23 mouse cellular contexts compared by ENCODE assay signal in the genomic region with DNA sequence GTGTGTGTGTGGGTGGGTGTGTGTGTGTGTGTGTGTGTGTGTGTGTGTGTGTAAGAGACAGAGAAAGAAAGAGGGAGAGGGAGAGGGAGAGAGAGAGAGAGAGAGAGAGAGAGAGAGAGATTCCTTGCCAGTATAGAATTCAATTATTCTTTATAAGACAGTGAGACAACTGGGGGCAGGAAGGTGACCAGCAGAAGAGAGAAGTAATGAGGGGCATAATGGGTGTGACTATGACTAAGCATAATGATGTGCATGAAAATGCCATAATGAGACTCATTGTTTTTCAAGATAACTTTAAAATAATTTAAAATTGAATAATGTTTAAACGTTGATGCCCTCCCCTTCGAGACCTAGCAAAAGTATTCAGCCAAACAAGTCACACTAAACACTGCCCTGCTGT.
DNase-seq lines count a peak whose midpoint lies in the region; ATAC-seq and TF ChIP-seq lines count a peak whose summit lies in the region.
"Had no signal": no experiment of that assay in that cellular context is flagged by ENCODE, and none has a peak within 500 bp of the region (broad histone marks: within the 10 kb centered on the region; RNA-seq: fewer than 3 reads in every experiment).

No protein-coding gene starts in this region.

- peak overlapping the region; percentile 34; the same call in 1 of the 2 replicates for H3K9ac ChIP-seq in liver, postnatal 0 days (replicated peaks)
- H3K9ac ChIP-seq in heart, embryonic 12.5 days = no peak overlapping the region
- H3K9ac ChIP-seq in heart, adult 2 months (ENCODE audit: low read depth, low read length) = no peak overlapping the region
- H3K9ac ChIP-seq: embryonic facial prominence, embryonic 12.5 days; forebrain, embryonic 15.5 days; hindbrain, embryonic 12.5 days; lung, embryonic 15.5 days; midbrain, embryonic 12.5 days had no signal

- ATAC-seq in erythroblast, adult 5-6 weeks (replicated peaks; ENCODE audit: low FRiP score, poor library complexity, severe bottlenecking) = no peak
- peak; percentile 62; the same call in 1 of the 2 replicates for ATAC-seq in granulocyte monocyte progenitor cell, adult 5-6 weeks (replicated peaks; ENCODE audit: poor library complexity, severe bottlenecking)
- peak; percentile 44 for ATAC-seq in liver, postnatal 0 days
- no peak for ATAC-seq in heart, embryonic 12.5 days (ENCODE audit: insufficient number of reproducible peaks, low FRiP score)
- ATAC-seq: forebrain, embryonic 15.5 days; intestine, postnatal 0 days had no signal

- intact Hi-C loops in heart, adult 2 months (cut with DNase I) = no loop called here

- H3K79me2 ChIP-seq in heart, adult 2 months (replicated peaks; ENCODE audit: control insufficient read depth, insufficient read depth, low read length) = no peaks in the 10 kb centered on the region

- no peaks in the 10 kb centered on the region for H3K27me3 ChIP-seq in erythroblast, embryonic 14.5 days (ENCODE audit: control insufficient read depth)
- H3K27me3 ChIP-seq in liver, postnatal 0 days (ENCODE audit: insufficient read depth, low read length) = no peaks in the 10 kb centered on the region
- H3K27me3 ChIP-seq in heart, embryonic 12.5 days (replicated peaks) = no peaks in the 10 kb centered on the region
- H3K27me3 ChIP-seq in heart, adult 2 months (ENCODE audit: control insufficient read depth, insufficient read depth, low read length) = no peaks in the 10 kb centered on the region
- H3K27me3 ChIP-seq: embryonic facial prominence, embryonic 12.5 days; forebrain, embryonic 15.5 days; hindbrain, embryonic 12.5 days; lung, embryonic 15.5 days; midbrain, embryonic 12.5 days had no signal

- DNase-seq in liver, postnatal 0 days = no peak
- no peak for DNase-seq in embryo, embryonic 10.5 days (ENCODE audit: low spot score)
- no peak for DNase-seq in thymus, postnatal 10 days (ENCODE audit: low spot score in 2 of 2)
- DNase-seq in heart, adult 2 months = no peak
- DNase-seq: cerebellum, adult 8-10 months; gastrocnemius, postnatal 10 days; heart, adult 18-20 months; kidney, postnatal 25 days; lung, postnatal 36 days; right cerebral cortex, postnatal 14 days; thymus, adult 2 months had no signal

- TF ChIP-seq EP300 in liver, postnatal 0 days (IDR thresholded peaks at IDR 0.05; ENCODE audit: low read depth) = no peak
- TF ChIP-seq EP300 in heart, adult 2 months (IDR thresholded peaks at IDR 0.05; ENCODE audit: insufficient read depth, low read depth, low read length) = no peak

- H3K36me3 ChIP-seq in erythroblast, embryonic 14.5 days (ENCODE audit: control insufficient read depth) = peaks cover 82% of the 10 kb centered on the region
- peaks cover 49% of the 10 kb centered on the region for H3K36me3 ChIP-seq in liver, postnatal 0 days (replicated peaks; ENCODE audit: insufficient read depth, low read length)
- H3K36me3 ChIP-seq in heart, embryonic 12.5 days = peaks cover 41% of the 10 kb centered on the region
- H3K36me3 ChIP-seq in heart, adult 2 months (ENCODE audit: control insufficient read depth, insufficient read depth, low read length) = no peaks in the 10 kb centered on the region
- H3K36me3 ChIP-seq: embryonic facial prominence, embryonic 12.5 days; forebrain, embryonic 15.5 days; hindbrain, embryonic 12.5 days; lung, embryonic 15.5 days; midbrain, embryonic 12.5 days had no signal

- H3K27ac ChIP-seq in liver, postnatal 0 days (ENCODE audit: low read depth) = peak overlapping the region; percentile 76
- H3K27ac ChIP-seq in heart, embryonic 12.5 days (ENCODE audit: poor library complexity, severe bottlenecking) = no peak overlapping the region
- no peak overlapping the region for H3K27ac ChIP-seq in heart, adult 2 months
- H3K27ac ChIP-seq: embryonic facial prominence, embryonic 12.5 days; forebrain, embryonic 15.5 days; hindbrain, embryonic 12.5 days; layer of hippocampus, adult 2 months; lung, embryonic 15.5 days; midbrain, embryonic 12.5 days; stomach, postnatal 0 days had no signal

- WGBS in liver, postnatal 0 days (ENCODE audit: insufficient replicate concordance) = 71% methylated on average over 2 of the region's 2 CpGs
- 85% methylated on average over 2 of the region's 2 CpGs for WGBS in heart, embryonic 12.5 days
- WGBS in heart, adult 2 months = 81% methylated on average over 2 of the region's 2 CpGs

- H3K9me3 ChIP-seq in erythroblast, embryonic 14.5 days (ENCODE audit: control insufficient read depth, low read length) = peaks cover 4% of the 10 kb centered on the region
- H3K9me3 ChIP-seq in liver, postnatal 0 days (ENCODE audit: low read length) = no peaks in the 10 kb centered on the region
- H3K9me3 ChIP-seq in heart, embryonic 12.5 days (replicated peaks) = no peaks in the 10 kb centered on the region; the same call in 1 of the 2 replicates
- H3K9me3 ChIP-seq: embryonic facial prominence, embryonic 12.5 days; forebrain, embryonic 15.5 days; hindbrain, embryonic 12.5 days; lung, embryonic 15.5 days; midbrain, embryonic 12.5 days had no signal

- H3K4me3 ChIP-seq in erythroblast, embryonic 14.5 days (replicated peaks) = peak overlapping the region; percentile 47
- no peak overlapping the region for H3K4me3 ChIP-seq in liver, postnatal 0 days (ENCODE audit: low read depth, low read length)
- H3K4me3 ChIP-seq in heart, embryonic 12.5 days = no peak overlapping the region
- no peak overlapping the region for H3K4me3 ChIP-seq in heart, adult 2 months
- H3K4me3 ChIP-seq: embryonic facial prominence, embryonic 12.5 days; forebrain, embryonic 15.5 days; hindbrain, embryonic 12.5 days; layer of hippocampus, adult 2 months; lung, embryonic 15.5 days; midbrain, embryonic 12.5 days had no signal

- no peak for TF ChIP-seq POLR2A in heart, adult 2 months (IDR thresholded peaks at IDR 0.05; ENCODE audit: insufficient read depth, low read depth, low read length)

- peak overlapping the region; percentile 57 for H3K4me2 ChIP-seq in liver, postnatal 0 days (ENCODE audit: low read depth, low read length)
- H3K4me2 ChIP-seq in heart, embryonic 12.5 days = no peak overlapping the region
- H3K4me2 ChIP-seq: embryonic facial prominence, embryonic 12.5 days; forebrain, embryonic 15.5 days; hindbrain, embryonic 12.5 days; lung, embryonic 15.5 days; midbrain, embryonic 12.5 days had no signal

- TF ChIP-seq CTCF in liver, postnatal 0 days (IDR thresholded peaks at IDR 0.05; ENCODE audit: low read depth) = no peak
- no peak for TF ChIP-seq CTCF in heart, adult 2 months (IDR thresholded peaks at IDR 0.05)

- H3K4me1 ChIP-seq in erythroblast, embryonic 14.5 days (ENCODE audit: control insufficient read depth) = peaks cover 61% of the 10 kb centered on the region
- no peaks in the 10 kb centered on the region for H3K4me1 ChIP-seq in liver, postnatal 0 days (ENCODE audit: insufficient read depth)
- 0 out of 2 replicates have a peak, but pooled peaks cover 3% of the 10 kb centered on the region for H3K4me1 ChIP-seq in heart, embryonic 12.5 days (replicated peaks)
- no peaks in the 10 kb centered on the region for H3K4me1 ChIP-seq in heart, adult 2 months (ENCODE audit: control insufficient read depth, insufficient read depth, low read length)
- H3K4me1 ChIP-seq: lung, embryonic 15.5 days had no signal

Comparison
In these comparisons a context has a peak if more than half of its experiments do, and no peak if none do; other contexts are left out.
1. ATAC-seq: peak in granulocyte monocyte progenitor cell, adult 5-6 weeks (single experiment) and liver, postnatal 0 days (single experiment); none in erythroblast, adult 5-6 weeks (single experiment) and heart, embryonic 12.5 days (single experiment).